Mouse (Mus musculus): ENCODE measurements at regions not wholly inside any gene's neighbourhood (a gene's known extent, or its start where the extent isn't known, plus 50 kb on each side); places are given as distances from the start of the nearest gene placed in this dataset.

DNA sequence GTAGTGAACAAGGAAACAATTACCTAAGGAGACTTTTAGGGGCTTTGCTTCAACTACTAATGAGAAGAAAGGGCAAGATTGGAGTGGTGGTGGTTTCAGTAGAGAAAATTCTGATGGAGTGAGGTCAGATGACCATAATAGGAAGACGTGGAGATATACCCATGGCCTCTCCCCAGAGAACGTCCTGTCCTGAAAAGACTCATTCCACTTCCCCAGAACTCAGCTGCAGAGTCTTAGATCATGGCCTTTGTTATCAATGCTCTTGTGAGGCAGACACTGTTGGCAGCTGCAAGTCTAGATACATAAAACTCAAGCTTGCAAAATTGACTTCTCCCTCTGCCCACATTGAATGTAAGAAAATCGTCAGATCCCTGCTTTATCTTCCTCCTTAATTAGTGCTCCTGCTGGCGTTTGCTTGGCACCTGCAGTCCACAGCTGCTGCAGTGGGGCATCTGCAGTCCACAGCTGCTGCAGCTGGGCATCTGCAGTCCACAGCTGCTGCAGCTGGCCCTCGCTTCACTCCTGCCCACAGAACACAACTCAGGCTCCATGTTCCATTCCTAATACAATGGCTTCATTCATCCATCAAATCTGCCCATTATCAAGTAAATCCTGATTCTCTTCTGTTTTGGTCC, 162.5 kb downstream of the Cxcl12 start:
- no peak for TF ChIP-seq CTCF (IDR thresholded peaks at IDR 0.05; ENCODE audit: low read depth, low read length)
- no peak for TF ChIP-seq POLR2A (IDR thresholded peaks at IDR 0.05; ENCODE audit: borderline replicate concordance, low read depth, low read length)
